Mouse (Mus musculus) erythroblast, embryonic 14.5 days (primary cell): ENCODE results near the gene Tmem212.

Experiments used
- GATA1 ChIP-seq: IDR thresholded peaks from 2 replicates; pipeline ENCODE4 v1.6.1; 2012; ENCODE audit warnings: low read length, inconsistent platforms, mixed read lengths
- TAL1 ChIP-seq: IDR thresholded peaks from 3 replicates; pipeline ENCODE4 v1.6.1; 2012; ENCODE audit warnings: low read length, inconsistent platforms, mixed read lengths

DNA sequence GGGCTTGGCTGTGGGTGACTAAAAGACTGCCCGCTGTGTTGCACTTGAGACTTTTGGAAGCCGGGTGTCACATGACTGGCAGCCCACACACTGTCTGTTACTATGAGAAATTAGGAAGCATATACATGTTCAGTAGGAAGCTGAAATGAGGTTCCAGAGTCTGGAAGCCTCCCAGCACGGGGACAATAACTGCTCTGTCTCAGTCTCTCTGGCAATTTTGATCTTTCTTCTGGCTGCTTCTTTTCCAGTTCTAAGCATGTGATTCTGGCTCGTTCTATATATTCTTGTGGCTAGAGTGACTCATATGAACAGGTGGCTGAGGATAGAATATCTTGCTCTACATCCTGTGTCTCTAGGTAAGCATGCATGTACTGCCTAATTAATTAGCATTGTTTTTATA lies 33.1 kb upstream of the Tmem212 start:
- TF ChIP-seq GATA1 (no peak), TAL1 (no peak)
